Mouse (Mus musculus) layer of hippocampus, adult 9-10 months (tissue): ENCODE data around the gene Psd4.

ENCODE experiments used
- DNase-seq: peaks from one replicate; pipeline ENCODE4 v3.0.0; 2022; ENCODE audit warnings: low spot score

The Psd4 gene

DNA sequence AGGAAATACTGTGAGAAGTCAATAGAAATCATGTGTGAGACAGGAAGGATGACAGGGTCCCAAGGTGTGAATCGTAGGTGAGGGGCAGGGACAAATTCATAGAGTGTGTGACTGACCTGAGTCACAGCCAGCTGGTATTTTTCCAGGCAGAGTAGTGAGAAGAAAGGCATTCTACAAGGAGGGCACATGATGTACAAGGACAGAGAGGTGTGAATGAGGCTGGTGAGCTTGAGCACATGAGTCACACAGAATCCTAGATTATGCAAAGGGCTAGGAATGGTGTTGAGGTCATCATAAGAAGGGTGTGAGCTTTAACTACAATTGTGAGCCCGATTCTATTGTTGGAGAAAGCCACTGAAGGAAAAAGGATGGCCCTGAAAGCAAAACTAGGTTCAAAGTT, 72.7 kb downstream of the Psd4 start:
- no peak for DNase-seq

DNA sequence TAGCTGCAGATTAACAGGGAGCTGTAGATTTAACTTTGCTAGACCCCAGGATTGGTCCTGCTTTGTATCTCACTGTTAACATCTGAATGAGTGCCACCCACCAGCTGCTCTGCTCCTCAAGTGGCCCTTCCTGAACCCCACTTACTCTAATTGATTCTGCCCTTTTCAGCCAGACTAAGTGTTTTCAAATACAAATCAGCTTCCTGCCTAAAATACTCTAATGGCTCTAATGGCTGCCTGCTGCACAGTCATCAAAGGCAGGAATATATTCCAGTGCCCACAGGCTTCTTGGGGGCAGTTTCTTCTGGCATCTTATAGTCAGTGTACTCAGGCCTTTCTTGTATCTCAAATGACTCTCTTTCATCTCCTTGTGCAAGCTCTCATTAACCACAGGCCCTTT, 74.5 kb downstream of the Psd4 start:
- DNase-seq, result no peak

DNA sequence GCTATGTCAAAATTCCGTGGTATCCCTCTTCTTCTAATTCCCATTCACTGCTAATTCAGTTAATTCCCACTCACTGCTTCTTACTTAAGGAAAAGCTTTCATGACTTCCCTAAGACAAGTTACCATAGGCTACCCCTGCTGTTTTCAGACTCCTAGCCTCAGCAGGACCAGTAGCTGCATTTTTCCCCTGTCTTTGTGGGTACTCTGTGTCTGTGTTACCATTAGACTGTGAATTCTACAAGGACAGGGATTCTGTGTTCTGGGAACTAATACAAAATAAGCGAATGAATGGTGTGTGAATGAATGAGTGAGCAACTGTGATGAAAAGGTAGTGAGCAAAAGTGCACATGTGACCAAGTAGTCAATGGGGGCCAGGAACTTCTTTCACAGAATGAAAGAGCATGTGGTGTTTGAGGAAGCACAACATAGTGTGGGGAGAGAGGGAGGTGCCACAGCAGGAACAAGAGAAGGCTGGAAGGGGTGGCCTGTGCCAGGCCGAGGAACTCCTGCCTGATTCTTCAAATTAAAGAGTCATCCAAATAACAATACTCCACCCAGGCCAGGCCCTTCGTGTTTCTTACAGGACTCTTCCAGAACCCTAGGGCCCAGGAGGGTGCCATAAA, 75.0 kb downstream of the Psd4 start:
- no peak for DNase-seq

DNA sequence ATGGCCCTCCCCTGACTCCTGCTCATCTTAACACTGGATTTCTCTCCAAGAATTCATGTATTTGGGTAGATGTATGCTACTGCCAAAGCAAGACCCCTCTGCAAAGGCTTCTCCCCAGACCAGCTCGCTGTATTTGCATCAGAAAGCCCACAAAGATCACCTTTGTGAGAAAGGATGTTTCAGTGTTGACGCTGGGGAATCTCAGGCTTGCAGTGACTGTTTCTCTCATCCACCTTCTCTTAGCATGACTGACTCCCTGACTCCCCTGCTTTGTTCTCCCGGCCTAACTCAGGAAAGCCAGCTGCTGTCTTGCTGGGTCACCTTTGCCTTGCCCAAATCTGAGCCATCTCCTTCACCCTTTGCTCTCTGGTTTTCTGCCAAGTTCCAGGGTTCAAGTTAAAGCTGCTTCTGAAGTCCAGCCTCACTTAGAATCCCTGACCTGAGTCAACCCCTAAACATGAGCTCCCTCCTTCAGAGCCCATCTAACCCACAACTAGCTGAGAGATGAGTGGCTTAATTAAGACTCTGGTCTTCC, 75.9 kb downstream of the Psd4 start:
- DNase-seq, result no peak

DNA sequence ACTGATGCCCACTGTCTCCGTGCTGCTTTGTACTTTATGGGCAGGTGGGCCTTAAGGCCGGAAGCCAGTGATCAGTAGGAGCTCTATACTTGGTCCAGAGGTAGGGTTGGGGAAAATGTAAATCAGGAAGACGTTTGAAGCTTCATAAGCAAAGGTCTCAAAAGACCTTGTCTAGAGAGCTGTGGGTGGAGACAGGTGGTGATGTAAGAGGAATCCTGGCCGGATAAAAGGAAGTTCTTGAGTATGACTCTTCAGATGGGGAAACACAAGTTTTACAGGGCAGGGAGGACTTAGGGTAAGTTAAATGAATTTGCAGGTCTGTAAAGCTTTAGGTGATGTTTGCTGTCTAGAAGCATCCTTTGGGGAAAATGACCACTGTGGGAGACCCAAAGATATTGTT, 81.7 kb downstream of the Psd4 start:
- DNase-seq, result no peak

DNA sequence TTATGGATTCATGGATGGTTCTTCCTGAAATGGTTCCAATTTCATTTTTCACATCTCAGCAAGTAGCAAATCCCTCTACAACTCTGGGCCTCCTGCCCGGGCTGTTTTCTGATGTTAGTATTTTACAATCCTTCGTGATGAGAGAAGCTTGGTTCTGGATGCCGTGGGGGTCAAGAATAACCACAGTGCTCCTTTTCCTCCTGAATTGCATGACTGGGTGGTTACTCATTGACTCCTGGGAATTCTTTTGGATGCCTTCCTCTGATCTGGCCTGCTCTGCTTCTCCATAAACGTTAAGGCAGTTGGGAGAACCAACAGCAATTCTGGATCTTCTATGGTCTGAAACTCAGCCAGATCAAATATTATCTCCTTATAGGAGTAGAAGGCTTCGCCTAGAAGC, 85.8 kb downstream of the Psd4 start:
- DNase-seq, result no peak

DNA sequence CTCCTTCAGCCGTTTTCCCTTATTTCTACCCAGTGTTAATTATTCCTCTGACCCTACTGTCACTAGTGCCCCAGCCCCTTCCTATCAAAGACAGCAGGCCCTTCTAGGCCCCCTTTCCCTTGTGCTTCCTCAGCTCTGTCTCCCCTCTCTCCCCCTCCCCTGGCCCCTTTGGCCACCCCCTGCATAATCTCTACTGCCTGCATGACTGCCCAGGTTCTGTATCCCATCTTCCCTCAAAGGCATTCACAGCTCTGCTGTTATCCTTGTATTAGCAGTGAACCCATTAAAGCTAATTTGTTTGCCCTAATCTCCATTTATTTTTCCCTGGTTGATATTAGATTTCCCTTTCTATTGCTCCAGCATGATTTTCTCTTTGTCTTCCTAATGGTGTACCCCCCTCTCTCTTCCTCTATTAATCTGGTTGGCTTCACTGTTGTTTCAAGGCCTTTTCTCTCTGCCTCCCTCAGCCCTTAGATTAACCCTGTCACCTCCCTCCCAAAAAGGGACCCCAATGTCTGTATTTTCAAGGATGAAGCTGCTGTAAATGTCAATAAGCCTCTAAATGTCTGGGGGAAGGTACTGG, 87.1 kb downstream of the Psd4 start:
- DNase-seq, result no peak

DNA sequence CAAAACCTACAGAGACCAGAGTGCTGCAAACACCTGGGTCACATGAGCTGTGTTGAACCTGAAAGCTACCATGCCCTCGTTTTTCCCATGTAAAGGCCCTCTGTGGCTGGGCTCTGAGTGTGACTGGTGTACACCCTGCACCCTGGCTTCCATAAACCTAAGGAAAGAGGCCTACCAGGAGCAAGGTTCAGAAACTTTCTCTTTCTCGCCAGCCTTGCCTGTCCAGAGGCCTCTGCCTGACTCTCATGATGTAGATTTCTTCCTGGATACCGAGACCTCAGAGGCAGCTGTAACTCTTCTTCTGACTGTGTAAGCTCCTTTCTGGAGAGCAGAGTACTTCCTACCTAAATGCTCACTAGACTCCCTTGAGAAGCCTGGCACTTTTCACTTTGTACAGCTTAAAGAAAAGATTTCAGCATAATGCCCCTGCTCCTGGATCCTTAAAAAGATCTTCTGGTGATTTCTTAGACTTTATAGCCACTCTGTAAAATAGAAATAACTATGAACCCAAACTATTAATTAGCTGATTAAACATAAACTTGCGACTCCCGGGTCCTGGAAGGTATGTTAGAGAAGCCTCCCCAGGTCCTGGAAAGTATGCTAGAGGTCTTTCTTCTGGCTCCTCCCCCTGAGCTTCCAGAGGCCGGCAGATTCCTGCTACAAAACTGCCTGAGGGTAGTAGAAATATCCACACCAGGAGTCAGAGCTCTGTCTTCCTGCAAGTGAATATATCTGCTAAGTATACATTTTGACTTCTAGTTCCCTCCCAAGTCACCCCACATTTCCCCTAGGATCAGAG, 87.9 kb downstream of the Psd4 start:
- DNase-seq, result no peak

DNA sequence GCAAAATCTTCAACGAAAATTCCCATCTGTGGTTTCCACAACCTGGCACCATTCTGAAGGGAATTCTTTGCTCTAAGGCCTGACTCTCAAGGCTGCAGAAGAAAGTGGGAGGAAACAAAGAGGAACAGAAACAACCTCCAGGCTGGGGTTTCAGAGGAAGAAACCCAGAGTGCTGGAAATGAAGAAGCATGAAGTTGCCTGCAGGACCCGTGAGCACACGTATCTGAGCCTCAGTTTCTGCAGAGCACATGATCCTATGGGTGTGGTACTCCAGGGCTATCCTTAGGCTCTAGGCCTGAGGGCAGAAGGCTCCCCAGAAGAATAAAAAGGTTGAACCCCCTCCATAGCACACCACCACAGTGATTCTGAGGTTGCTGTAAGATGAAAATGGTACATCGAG, 89.5 kb downstream of the Psd4 start:
- DNase-seq, result no peak

DNA sequence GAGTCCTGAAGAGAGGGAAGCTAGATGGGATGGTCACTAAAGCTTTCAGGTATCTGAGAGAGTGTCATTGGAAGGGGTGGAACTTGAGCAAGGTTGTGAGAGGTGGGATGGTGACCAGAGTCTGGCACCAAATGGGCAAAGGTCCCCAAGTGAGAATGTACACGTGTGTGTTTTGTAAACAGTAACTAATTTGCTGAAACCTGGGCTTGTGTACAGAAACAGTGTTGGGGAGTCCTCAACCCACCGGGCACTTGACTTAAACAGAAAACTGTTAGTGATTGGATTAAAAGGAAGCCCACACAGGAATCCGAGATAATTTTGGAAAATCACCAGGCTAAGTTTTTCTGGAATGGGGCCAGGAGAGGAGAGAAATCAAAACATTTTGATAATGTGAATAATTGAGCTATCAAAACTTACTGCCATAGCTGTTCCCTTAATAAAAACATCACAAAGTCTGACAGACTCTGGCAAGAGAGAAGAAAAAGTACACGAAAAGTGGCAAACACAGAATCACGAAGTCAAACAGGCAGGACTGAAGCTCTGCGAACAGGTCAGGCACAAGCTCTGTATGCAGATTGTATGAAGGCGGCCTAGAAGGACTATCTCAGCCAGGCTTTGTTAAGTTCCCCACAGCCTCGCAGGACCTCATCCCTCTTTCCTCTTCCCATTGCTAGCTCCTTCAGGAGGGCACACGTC, 92.9 kb downstream of the Psd4 start:
- DNase-seq, result no peak

DNA sequence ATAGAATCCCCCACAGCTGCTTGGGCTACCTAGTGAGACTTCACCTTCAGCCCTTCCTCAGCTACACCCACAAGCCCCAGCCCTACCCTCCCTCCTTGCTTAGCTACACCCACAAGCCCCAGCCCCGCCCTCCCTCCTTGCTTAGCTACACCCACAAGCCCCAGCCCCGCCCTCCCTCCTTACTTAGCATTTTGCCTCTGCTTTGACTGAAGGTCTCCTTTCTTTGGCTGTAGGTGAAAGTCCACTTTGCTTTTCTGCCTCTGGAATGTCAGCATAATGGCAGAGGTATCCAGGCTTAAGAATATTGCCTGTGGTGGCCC, 93.4 kb downstream of the Psd4 start:
- no peak for DNase-seq
